Mouse (Mus musculus) heart, postnatal 0 days (tissue): ENCODE results near the gene Ctdsp1. TPM values are rescaled to one million over a fixed set of nuclear protein-coding genes. Genes with fewer than 3 reads are reported as not detected.

ENCODE experiments used
- ATAC-seq: fragments of 200-750 bp; cut with Nextera tagmentation; 2 replicates; pipeline ENCODE4 v1.8.0; 2017; ENCODE audit warnings: low read depth, moderate number of reproducible peaks, moderate library complexity; ENCODE audit not compliant: insufficient read depth
- DNase-seq: peaks from one replicate; pipeline ENCODE4 v3.0.0-alpha.2; 2016; ENCODE audit warnings: low spot score
- H3K27ac ChIP-seq: fragments of 300-500 bp; sonication (generic); 2 replicates; pipeline ENCODE4 v1.5.1; 2014; ENCODE audit warnings: low read depth, mild to moderate bottlenecking
- H3K27me3 ChIP-seq: fragments of 300-500 bp; sonication (generic); 2 replicates; pipeline ENCODE4 v1.6.1; 2014; ENCODE audit warnings: low read length, mixed read lengths; ENCODE audit not compliant: control insufficient read depth, insufficient read depth
- H3K36me3 ChIP-seq: fragments of 300-500 bp; sonication (generic); replicated peaks from 2 replicates; pipeline ENCODE4 v1.6.1; 2014; ENCODE audit warnings: low read length, mixed read lengths; ENCODE audit not compliant: control insufficient read depth, insufficient read depth
- H3K4me1 ChIP-seq: fragments of 300-500 bp; sonication (generic); 2 replicates; pipeline ENCODE4 v1.6.1; 2014; ENCODE audit warnings: antibody characterized with exemption; ENCODE audit not compliant: control insufficient read depth, insufficient read depth
- H3K4me2 ChIP-seq: fragments of 300-500 bp; sonication (generic); 2 replicates; pipeline ENCODE4 v1.6.1; 2014; ENCODE audit warnings: low read depth, mild to moderate bottlenecking, low read length, moderate library complexity
- H3K4me3 ChIP-seq: fragments of 300-500 bp; sonication (generic); 2 replicates; pipeline ENCODE4 v1.5.1; 2014; ENCODE audit warnings: low read depth, low read length
- H3K9ac ChIP-seq: fragments of 300-500 bp; sonication (generic); replicated peaks from 2 replicates; pipeline ENCODE4 v1.6.1; 2014; ENCODE audit warnings: low read depth, low read length, mixed read lengths
- H3K9me3 ChIP-seq: fragments of 300-500 bp; sonication (generic); replicated peaks from 2 replicates; pipeline ENCODE4 v1.6.1; 2016; ENCODE audit warnings: low read length; ENCODE audit not compliant: control insufficient read depth
- CTCF ChIP-seq: IDR thresholded peaks from 2 replicates; pipeline ENCODE4 v1.5.1; 2016; ENCODE audit warnings: antibody characterized with exemption, control low read depth, low read depth
- EP300 ChIP-seq: IDR thresholded peaks from 2 replicates; pipeline ENCODE4 v1.6.1; 2016; ENCODE audit warnings: antibody characterized with exemption, low read depth
- WGBS: fragments of 180-500 bp; shearing (Covaris S2); extraction: QIAGEN DNeasy Blood & Tissue Kit; methylation state at CpG from one replicate; pipeline ENCODE4 v1.1.7; 2014; 5-methylcytosine and 5-hydroxymethylcytosine counted together
- polyA plus RNA-seq: library from polyadenylated mRNA; unstranded; fragments of >200 nt; fragmentation: Nextera tagmentation; extraction: Ambion mirVana; gene quantifications from 2 replicates; pipeline ENCODE4 v1.2.1, GENCODE M21; 2015
- total RNA-seq: library from RNA; depleted of rRNA; stranded (reverse); fragments of >200 nt; gene quantifications from 2 replicates; pipeline ENCODE4 v1.2.3, GENCODE M21; 2014; ENCODE audit warnings: low replicate concordance

Gene Ctdsp1
- total and polyA plus RNA-seq, 2 experiments from 2014 or later, result 38.0 to 106 TPM

GRCm38 (mm10) chr1:74397919-74398451 lies 6.7 kb downstream of the Ctdsp1 start:
- TF ChIP-seq CTCF, result peak; percentile 59
- no peak for TF ChIP-seq EP300
- 3% methylated on average over 11 of the region's 11 CpGs for WGBS
- DNase-seq, result peak; percentile 36
- Histone ChIP-seq H3K9me3 (no peaks in the 10 kb centered on the region), H3K27me3 (no peaks in the 10 kb centered on the region), H3K4me1 (peaks cover 3% of the 10 kb centered on the region), H3K4me3 (peak overlapping the region; percentile 47), H3K4me2 (peak overlapping the region; percentile 80), H3K9ac (peak overlapping the region; percentile 32), H3K36me3 (peaks cover 21% of the 10 kb centered on the region), H3K27ac (peak overlapping the region; percentile 80)
- ATAC-seq, result peak; percentile 12

DNA sequence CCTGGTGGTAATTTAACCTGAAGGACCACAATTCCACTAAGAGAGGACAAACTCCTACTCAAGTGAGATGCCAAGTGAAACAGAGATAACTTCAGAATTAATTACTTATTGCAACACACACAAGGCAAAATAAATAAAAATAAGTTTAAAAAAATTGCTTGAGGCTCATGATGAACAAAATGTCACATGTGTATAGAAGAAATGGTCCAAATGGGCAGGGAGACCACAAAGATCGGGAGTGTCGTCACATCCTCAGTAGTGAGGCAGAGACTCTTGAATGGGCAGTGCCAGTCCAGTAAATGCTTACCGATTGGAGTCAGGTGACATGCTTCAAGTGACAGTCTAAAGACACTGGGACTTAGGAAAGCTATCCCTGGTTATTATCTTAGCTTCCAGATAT lies 9.2 kb downstream of the Ctdsp1 start:
- ATAC-seq, result no peak
- Histone ChIP-seq H3K4me1 (no peaks in the 10 kb centered on the region), H3K4me2 (no peak overlapping the region), H3K4me3 (no peak overlapping the region), H3K9ac (no peak overlapping the region), H3K27ac (no peak overlapping the region), H3K36me3 (no peaks in the 10 kb centered on the region), H3K9me3 (no peaks in the 10 kb centered on the region), H3K27me3 (no peaks in the 10 kb centered on the region)
- no peak for DNase-seq
- no peak for TF ChIP-seq EP300
- TF ChIP-seq CTCF, result no peak
- WGBS, result 66% methylated on average over 3 of the region's 3 CpGs

- Histone ChIP-seq H3K4me3 (no peak overlapping the region), H3K9ac (no peak overlapping the region), H3K36me3 (no peaks in the 10 kb centered on the region), H3K27me3 (no peaks in the 10 kb centered on the region), H3K27ac (no peak overlapping the region), H3K4me2 (peak overlapping the region; percentile 27), H3K9me3 (no peaks in the 10 kb centered on the region), H3K4me1 (no peaks in the 10 kb centered on the region)
- whole genome bisulfite sequencing, result 43% methylated on average over 16 of the region's 16 CpGs
- no peak for ATAC-seq
- TF ChIP-seq EP300 (no peak), CTCF (no peak)
- DNase-seq, result no peak
These were observed 9.8 kb downstream of the Ctdsp1 start for GRCm38 (mm10) chr1:74401015-74401702.

GRCm38 (mm10) chr1:74404206-74404605 lies 12.9 kb downstream of the Ctdsp1 start:
- WGBS, result 62% methylated on average over 4 of the region's 4 CpGs
- Histone ChIP-seq H3K36me3 (no peaks in the 10 kb centered on the region), H3K9me3 (no peaks in the 10 kb centered on the region), H3K4me2 (no peak overlapping the region), H3K4me1 (no peaks in the 10 kb centered on the region), H3K4me3 (no peak overlapping the region), H3K9ac (no peak overlapping the region), H3K27ac (no peak overlapping the region), H3K27me3 (no peaks in the 10 kb centered on the region)
- ATAC-seq (no peak), DNase-seq (no peak)
- TF ChIP-seq CTCF (no peak), EP300 (no peak)

DNA sequence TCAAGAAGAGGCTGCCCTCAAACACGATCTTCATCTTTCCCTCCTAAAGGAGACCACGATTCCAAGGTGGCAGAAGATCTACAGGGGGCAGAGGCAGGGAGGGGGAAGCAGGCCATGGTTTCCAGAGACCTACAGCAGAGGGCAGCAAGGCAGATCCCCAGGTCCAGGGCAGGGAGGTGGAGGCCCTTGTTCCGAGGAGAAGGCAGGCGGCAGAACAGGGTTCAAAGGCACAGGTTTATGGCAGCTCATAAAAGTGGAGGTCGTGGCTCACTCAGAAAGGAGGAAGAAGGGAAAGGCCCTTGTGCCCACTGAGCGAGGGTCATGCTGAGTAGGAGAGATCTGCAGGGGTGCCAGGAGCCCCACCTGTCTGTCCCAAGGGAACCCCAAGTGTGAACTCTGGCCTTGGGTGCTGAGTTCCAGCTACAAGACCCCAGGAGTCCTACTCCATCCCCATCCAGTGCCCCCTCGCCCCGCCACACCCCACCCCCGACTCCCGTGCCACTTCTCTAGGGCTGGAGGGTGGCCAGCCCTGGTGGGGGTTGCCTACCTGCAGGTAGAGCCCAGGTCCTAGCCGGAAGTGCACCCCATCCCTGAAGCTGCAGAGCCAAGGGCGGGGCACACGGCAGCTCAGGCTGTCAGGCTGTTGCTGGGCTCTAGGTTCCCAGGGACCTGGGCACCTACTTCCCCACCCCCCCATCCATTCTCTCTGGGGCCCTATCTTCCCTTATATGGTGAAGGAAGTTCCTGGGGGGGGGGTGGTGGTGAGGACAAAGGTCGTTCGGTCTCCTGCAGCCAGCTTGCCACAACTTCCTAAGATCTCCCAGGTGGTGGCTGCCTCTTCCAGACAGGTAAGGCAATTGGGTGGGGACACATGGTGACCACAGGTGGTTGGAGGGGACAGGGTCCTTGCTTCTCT lies 17.5 kb downstream of the Ctdsp1 start, which contains the start of gene Vil1:
Vil1 (plus strand) TSS at position 788 of the 916 bp plus-strand sequence.
- no peak for DNase-seq
- Histone ChIP-seq H3K9me3 (no peaks in the 10 kb centered on the region), H3K4me1 (no peaks in the 10 kb centered on the region), H3K27me3 (no peaks in the 10 kb centered on the region), H3K27ac (no peak within 1 kb of the TSS), H3K4me2 (no peak within 1 kb of the TSS), H3K4me3 (no peak within 1 kb of the TSS), H3K9ac (no peak within 1 kb of the TSS), H3K36me3 (no peaks in the 10 kb centered on the region)
- no peak for ATAC-seq
- 58% methylated on average over 14 of the region's 15 CpGs for WGBS
- no peak for TF ChIP-seq CTCF
- TF ChIP-seq EP300, result no peak
